Mouse (Mus musculus) lung, adult 2 months (tissue): ENCODE results near the gene Fam149b. TPM values are rescaled to one million over a fixed set of nuclear protein-coding genes. Genes with fewer than 3 reads are reported as not detected.
"Not testable (repeated sequence)": the region's sequence is repeated elsewhere in the genome, so short reads cannot be mapped to it uniquely, and the experiment has no call there.

Experiments
- DNase-seq: peaks from one replicate; pipeline ENCODE4 v3.0.0; 2022
- H3K4me1 ChIP-seq: fragments of 200-500 bp; 2 replicates; pipeline ENCODE4 v1.6.1; 2011; ENCODE audit warnings: low read length; ENCODE audit not compliant: control insufficient read depth, insufficient read depth
- H3K4me3 ChIP-seq: fragments of 200-500 bp; replicated peaks from 2 replicates; pipeline ENCODE3; 2011; ENCODE audit warnings: low read depth, mild to moderate bottlenecking, control low read depth, low read length; ENCODE audit errors: extremely low read depth
- CTCF ChIP-seq: fragments of 200-500 bp; IDR thresholded peaks from 2 replicates; pipeline ENCODE4 v1.5.1; 2011; ENCODE audit warnings: mild to moderate bottlenecking, low read length, control low read depth; ENCODE audit not compliant: insufficient read depth
- POLR2A ChIP-seq: fragments of 200-500 bp; IDR thresholded peaks from 2 replicates; pipeline ENCODE4 v1.6.1; 2011; ENCODE audit warnings: low read depth, mild to moderate bottlenecking, control low read depth, low read length, borderline replicate concordance; ENCODE audit errors: extremely low read depth
- WGBS: fragments of 180-500 bp; shearing (Covaris S2); methylation state at CpG from one replicate; pipeline ENCODE4 v1.1.7; 2018; 5-methylcytosine and 5-hydroxymethylcytosine counted together
- polyA plus RNA-seq: library from polyadenylated mRNA; depleted of rRNA; stranded (reverse); fragments of >200 nt; gene quantifications from 2 replicates; pipeline ENCODE4 v1.2.3, GENCODE M21; 2012; rRNA removed

Fam149b gene
- polyA plus RNA-seq: 21.0 and 24.6 TPM in 2 replicates

DNA sequence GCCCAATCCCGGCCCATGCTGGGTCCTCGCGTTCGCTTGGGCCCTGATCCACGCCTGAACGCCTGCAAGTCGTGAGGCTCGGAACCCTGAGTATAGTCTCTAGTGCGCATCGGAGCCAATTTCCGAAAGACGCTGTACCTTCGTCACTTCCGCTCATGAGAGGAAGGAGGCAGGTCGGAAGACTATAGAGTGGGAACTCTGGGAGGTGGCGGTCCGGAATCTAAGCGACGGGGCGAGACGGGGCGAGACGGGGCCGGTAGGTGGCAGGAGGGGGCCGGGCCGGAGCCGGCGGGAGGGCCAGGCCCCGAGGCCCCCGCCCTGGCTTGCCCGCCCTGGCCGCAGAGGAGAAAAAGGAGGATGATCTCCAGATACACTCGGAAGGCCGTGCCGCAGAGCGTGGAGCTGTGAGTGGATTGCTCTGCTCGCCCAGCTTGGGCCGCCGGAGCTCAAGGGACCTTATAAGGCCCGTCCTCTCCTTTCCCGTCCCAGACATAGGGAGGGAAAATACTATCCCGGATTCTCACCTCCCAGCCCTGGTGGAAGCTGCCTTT, at the start of gene Fam149b, which contains the start of gene Ecd:
Fam149b (plus strand) TSS at position 172 of the 551 bp plus-strand sequence.
Ecd (minus strand) TSS at position 131 of the 551 bp plus-strand sequence.
- Histone ChIP-seq H3K4me3 (peak within 1 kb of the TSS; percentile 86), H3K4me1 (peaks cover 3% of the 10 kb centered on the region; the same call in 1 of the 2 replicates)
- peak; percentile 63; the same call in 1 of the 2 replicates for TF ChIP-seq POLR2A
- no peak for TF ChIP-seq CTCF
- peak; percentile 93 for DNase-seq
- under 1% methylated on average over 38 of the region's 42 CpGs for WGBS

DNA sequence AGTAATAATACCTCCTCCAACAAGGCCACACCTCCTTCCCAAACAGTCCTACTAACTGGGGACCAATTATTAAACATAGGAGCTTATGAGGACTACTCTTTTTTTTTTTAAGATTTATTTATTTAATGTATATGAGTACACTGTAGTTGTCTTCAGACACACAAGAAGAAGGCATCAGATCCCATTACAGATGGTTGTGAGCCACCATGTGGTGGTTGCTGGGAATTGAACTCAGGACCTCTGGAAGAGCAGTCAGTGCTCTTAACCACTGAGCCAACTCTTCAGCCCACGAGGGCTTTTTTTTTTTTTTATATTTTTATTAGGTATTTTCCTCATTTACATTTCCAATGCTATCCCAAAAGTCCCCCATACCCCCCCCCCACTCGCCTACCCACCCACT, 42.9 kb upstream of the Fam149b start:
- not testable (repeated sequence) for H3K4me1 ChIP-seq, DNase-seq, H3K4me3 ChIP-seq
- WGBS: 72% methylated on average over 2 of the region's 2 CpGs

- DNase-seq: no peak
- WGBS: 42% methylated on average over 1 of the region's 1 CpGs
- Histone ChIP-seq H3K4me3 (no peak overlapping the region), H3K4me1 (no peaks in the 10 kb centered on the region)
- TF ChIP-seq CTCF: no peak
- TF ChIP-seq POLR2A: no peak
Measured at GRCm38 (mm10) chr14:20315137-20315536, 32.8 kb upstream of the Fam149b start.

- DNase-seq: peak; percentile 49
- no peak overlapping the region for H3K4me3 ChIP-seq
- no peaks in the 10 kb centered on the region for H3K4me1 ChIP-seq
- WGBS: 62% methylated on average over 3 of the region's 3 CpGs
- TF ChIP-seq CTCF (peak; percentile 50; the same call in 1 of the 2 replicates), POLR2A (no peak)
Measured at GRCm38 (mm10) chr14:20319420-20319819, 28.5 kb upstream of the Fam149b start.

- 93% methylated on average over 9 of the region's 9 CpGs for WGBS
Measured at GRCm38 (mm10) chr14:20324196-20324595, 23.8 kb upstream of the Fam149b start.

GRCm38 (mm10) chr14:20328474-20328873, 19.5 kb upstream of the Fam149b start:
- TF ChIP-seq POLR2A: no peak
- TF ChIP-seq CTCF: peak; percentile 32; the same call in 1 of the 2 replicates
- Histone ChIP-seq H3K4me1 (no peaks in the 10 kb centered on the region), H3K4me3 (no peak overlapping the region)
- 72% methylated on average over 9 of the region's 9 CpGs for WGBS
- DNase-seq: peak; percentile 12

More at GRCm38 (mm10) chr14:20324196-20324595, 23.8 kb upstream of the Fam149b start:
- Histone ChIP-seq H3K4me1 (no peaks in the 10 kb centered on the region), H3K4me3 (no peak overlapping the region)
- TF ChIP-seq POLR2A (no peak), CTCF (no peak)
- DNase-seq: no peak

DNA sequence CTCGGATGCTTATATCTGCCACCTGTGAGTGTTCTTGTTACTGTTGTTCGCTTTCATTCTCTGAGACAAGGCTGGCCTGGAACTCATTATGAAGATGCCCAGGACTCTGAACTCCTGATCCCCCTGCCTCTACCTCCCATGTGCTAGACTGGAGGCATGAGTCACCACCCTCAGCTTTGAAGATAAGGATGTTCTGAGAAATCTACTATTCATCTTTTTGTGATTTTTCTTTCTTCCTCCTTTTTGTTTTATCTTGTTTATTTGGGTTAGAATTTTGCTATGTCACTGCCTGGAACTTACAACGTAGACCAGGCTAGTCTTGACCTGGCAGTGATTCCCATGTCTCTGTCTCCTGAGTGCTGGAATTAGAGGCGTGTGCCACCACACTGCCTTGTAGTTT, 16.6 kb upstream of the Fam149b start:
- whole genome bisulfite sequencing: 88% methylated on average over 4 of the region's 4 CpGs
- Histone ChIP-seq H3K4me1 (no peaks in the 10 kb centered on the region), H3K4me3 (no peak overlapping the region)
- TF ChIP-seq CTCF: no peak
- TF ChIP-seq POLR2A: no peak
- no peak for DNase-seq

DNA sequence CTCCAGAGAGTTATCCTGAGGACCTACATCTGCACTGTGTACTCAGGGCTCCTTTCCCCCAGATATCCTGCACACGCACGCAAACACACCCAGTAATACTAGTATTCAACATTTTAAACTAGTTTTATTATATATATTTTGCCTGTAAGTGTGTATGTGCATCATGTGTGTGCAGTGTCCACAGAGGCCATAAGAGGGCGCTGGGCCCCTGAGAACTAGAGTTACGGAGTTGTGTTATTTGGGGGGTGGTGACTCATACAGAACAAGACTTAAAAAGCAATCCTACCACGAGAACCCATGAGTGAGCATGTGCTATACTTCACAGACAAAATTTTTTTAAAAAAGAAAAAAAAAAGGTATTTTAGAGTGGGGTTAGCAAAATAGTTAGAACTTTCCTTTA, 8.5 kb upstream of the Fam149b start:
- DNase-seq: no peak
- TF ChIP-seq POLR2A (no peak), CTCF (no peak)
- Histone ChIP-seq H3K4me3 (no peak overlapping the region), H3K4me1 (no peaks in the 10 kb centered on the region)
- WGBS: 95% methylated on average over 5 of the region's 5 CpGs

- 81% methylated on average over 8 of the region's 8 CpGs for WGBS
- no peak overlapping the region for H3K4me3 ChIP-seq
- no peaks in the 10 kb centered on the region for H3K4me1 ChIP-seq
- DNase-seq: peak; percentile 17
- no peak for TF ChIP-seq CTCF
- TF ChIP-seq POLR2A: no peak
Measured at GRCm38 (mm10) chr14:20340149-20340548, 7.8 kb upstream of the Fam149b start.

GRCm38 (mm10) chr14:20340866-20341265, 7.1 kb upstream of the Fam149b start:
- no peak for TF ChIP-seq CTCF
- no peak for TF ChIP-seq POLR2A
- Histone ChIP-seq H3K4me1 (no peaks in the 10 kb centered on the region), H3K4me3 (no peak overlapping the region)
- 78% methylated on average over 7 of the region's 7 CpGs for WGBS
- no peak for DNase-seq
